Mouse (Mus musculus): ENCODE data around the gene Pnpla1. TPM values are rescaled to one million over a fixed set of nuclear protein-coding genes. Genes with fewer than 3 reads are reported as not detected.
A peak's percentile ranks its signal among the peaks of the same experiment; 100 is the strongest.
"Not testable (repeated sequence)": the region's sequence is repeated elsewhere in the genome, so short reads cannot be mapped to it uniquely, and the experiment has no call there.

Pnpla1 gene
- polyA plus RNA-seq, 1 experiment from 2014 or later = 0.08 TPM

DNA sequence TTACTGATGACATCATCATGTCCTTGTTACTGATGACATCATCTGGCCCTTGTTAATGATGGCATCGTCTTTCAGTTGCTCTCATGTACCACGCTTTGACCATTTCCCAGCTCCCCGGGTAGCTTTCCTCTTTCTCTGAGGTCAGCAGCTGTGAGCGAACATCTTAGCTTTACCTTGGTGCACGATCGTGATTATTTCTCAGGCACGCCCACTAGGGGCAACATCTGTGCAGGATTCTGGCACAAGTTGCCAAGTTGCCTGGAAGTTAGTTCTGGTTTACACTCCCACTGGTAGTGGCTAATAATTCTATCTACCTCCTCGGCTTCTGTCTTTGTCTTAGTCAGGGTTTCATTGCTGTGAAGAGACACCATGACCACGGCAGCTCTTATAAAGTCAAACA is 26.2 kb upstream of the Pnpla1 start:
- no peaks in the 10 kb centered on the region for H3K9me3 ChIP-seq (replicated peaks; ENCODE audit: control insufficient read depth, low read length)
- 62% methylated on average over 9 of the region's 9 CpGs for WGBS (ENCODE audit: insufficient replicate concordance)
- ATAC-seq (ENCODE audit: low read depth) = no peak
- H3K4me1 ChIP-seq (ENCODE audit: control insufficient read depth, low read depth, low read length) = peaks cover 78% of the 10 kb centered on the region
- H3K4me3 ChIP-seq (ENCODE audit: low read depth, low read length) = no peak overlapping the region
- H3K4me2 ChIP-seq (ENCODE audit: low read depth, low read length) = peak overlapping the region; percentile 50
- peaks cover 88% of the 10 kb centered on the region for H3K36me3 ChIP-seq (ENCODE audit: control insufficient read depth, insufficient read depth)
- no peaks in the 10 kb centered on the region for H3K27me3 ChIP-seq (ENCODE audit: control insufficient read depth, insufficient read depth, low read depth, low read length)
- peak overlapping the region; percentile 49; the same call in 1 of the 2 replicates for H3K9ac ChIP-seq (ENCODE audit: low read depth, low read length)
- peak overlapping the region; percentile 96 for H3K27ac ChIP-seq (ENCODE audit: low read length)

DNA sequence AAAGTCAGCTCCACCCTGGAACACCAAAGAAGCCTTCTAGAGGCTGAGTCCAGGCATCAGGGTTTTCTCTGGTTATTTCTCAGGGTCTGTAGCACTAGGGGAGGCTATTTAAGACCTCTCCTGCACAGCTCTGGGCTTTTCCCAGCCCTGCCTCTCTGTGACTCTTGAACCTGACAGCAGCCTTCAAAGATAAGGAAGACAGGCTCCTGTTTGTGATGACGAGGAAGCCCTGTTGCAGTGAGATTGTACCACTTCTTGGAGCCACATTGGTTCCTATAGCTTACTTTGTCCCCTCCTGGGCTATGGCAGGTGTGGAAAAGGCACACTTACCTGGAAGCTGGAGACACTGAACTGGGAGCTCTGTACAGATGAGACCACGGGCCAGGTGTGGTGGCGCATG is 25.3 kb upstream of the Pnpla1 start:
- no peaks in the 10 kb centered on the region for H3K9me3 ChIP-seq (replicated peaks; ENCODE audit: control insufficient read depth, low read length)
- H3K27ac ChIP-seq (ENCODE audit: low read length) = peak overlapping the region; percentile 96
- peak overlapping the region; percentile 6 for H3K4me3 ChIP-seq (ENCODE audit: low read depth, low read length)
- peak; percentile 76 for ATAC-seq (ENCODE audit: low read depth)
- 46% methylated on average over 3 of the region's 3 CpGs for WGBS (ENCODE audit: insufficient replicate concordance)
- peak overlapping the region; percentile 50 for H3K4me2 ChIP-seq (ENCODE audit: low read depth, low read length)
- peaks cover 78% of the 10 kb centered on the region for H3K4me1 ChIP-seq (ENCODE audit: control insufficient read depth, low read depth, low read length)
- H3K27me3 ChIP-seq (ENCODE audit: control insufficient read depth, insufficient read depth, low read depth, low read length) = no peaks in the 10 kb centered on the region
- H3K36me3 ChIP-seq (ENCODE audit: control insufficient read depth, insufficient read depth) = peaks cover 94% of the 10 kb centered on the region
- H3K9ac ChIP-seq (ENCODE audit: low read depth, low read length) = peak overlapping the region; percentile 49

DNA sequence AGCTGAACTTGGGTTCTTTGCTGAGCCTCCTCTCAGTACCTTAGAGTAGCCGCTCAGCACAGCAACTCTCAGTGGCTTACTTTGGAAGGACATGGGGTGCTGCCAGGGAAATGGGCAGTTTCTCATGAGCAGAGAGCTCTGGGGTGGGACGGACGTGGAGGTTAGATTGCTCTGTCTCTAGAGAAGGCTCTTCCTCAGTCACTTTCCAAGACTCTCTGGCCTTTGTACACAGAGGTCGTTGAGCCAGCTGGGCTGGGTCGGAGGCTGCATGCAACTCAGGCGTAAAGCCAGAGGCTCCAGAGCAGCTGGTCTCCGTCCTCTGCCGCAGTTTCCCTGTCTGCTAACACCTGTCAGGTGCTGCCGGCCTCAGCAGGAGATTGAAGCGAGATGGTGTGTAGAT is 23.5 kb upstream of the Pnpla1 start:
- ATAC-seq (ENCODE audit: low read depth) = no peak
- Histone ChIP-seq H3K36me3 (ENCODE audit: control insufficient read depth, insufficient read depth) (peaks cover 94% of the 10 kb centered on the region), H3K4me1 (ENCODE audit: control insufficient read depth, low read depth, low read length) (peaks cover 63% of the 10 kb centered on the region)

DNA sequence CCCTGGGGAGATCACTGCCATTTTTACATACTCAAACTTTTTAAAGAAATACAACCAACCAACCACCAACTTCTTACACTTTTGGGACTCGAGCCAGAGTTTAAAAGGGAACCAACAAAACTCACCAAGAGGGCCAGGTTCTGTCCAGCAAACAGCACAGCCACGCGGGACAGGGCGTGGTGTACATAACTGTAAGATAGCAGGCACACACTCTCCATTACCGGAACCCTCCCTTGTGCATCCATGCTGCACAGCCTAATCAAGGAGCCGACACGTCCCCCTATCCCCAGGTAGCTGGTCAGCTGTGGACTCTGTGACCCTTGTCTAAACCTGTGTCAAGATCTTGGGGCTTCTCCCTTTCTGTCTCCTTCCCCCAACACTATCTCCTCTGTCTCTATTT is 20.4 kb upstream of the Pnpla1 start:
- H3K27ac ChIP-seq (ENCODE audit: low read length) = peak overlapping the region; percentile 25; the same call in 1 of the 2 replicates
- ATAC-seq (ENCODE audit: low read depth) = peak; percentile 42; the same call in 1 of the 2 replicates
- no peak overlapping the region for H3K4me2 ChIP-seq (ENCODE audit: low read depth, low read length)
- H3K4me3 ChIP-seq (ENCODE audit: low read depth, low read length) = no peak overlapping the region
- H3K36me3 ChIP-seq (ENCODE audit: control insufficient read depth, insufficient read depth) = peaks cover 65% of the 10 kb centered on the region
- no peaks in the 10 kb centered on the region for H3K9me3 ChIP-seq (replicated peaks; ENCODE audit: control insufficient read depth, low read length)
- WGBS (ENCODE audit: insufficient replicate concordance) = 51% methylated on average over 7 of the region's 7 CpGs
- H3K4me1 ChIP-seq (ENCODE audit: control insufficient read depth, low read depth, low read length) = peaks cover 31% of the 10 kb centered on the region
- H3K9ac ChIP-seq (ENCODE audit: low read depth, low read length) = no peak overlapping the region
- H3K27me3 ChIP-seq (ENCODE audit: control insufficient read depth, insufficient read depth, low read depth, low read length) = no peaks in the 10 kb centered on the region

More for the DNA sequence above, 23.5 kb upstream of the Pnpla1 start:
- no peak overlapping the region for H3K27ac ChIP-seq (ENCODE audit: low read length)
- no peaks in the 10 kb centered on the region for H3K27me3 ChIP-seq (ENCODE audit: control insufficient read depth, insufficient read depth, low read depth, low read length)
- H3K9ac ChIP-seq (ENCODE audit: low read depth, low read length) = no peak overlapping the region
- no peak overlapping the region for H3K4me3 ChIP-seq (ENCODE audit: low read depth, low read length)
- 83% methylated on average over 10 of the region's 10 CpGs for whole genome bisulfite sequencing (ENCODE audit: insufficient replicate concordance)
- no peak overlapping the region for H3K4me2 ChIP-seq (ENCODE audit: low read depth, low read length)
- H3K9me3 ChIP-seq (replicated peaks; ENCODE audit: control insufficient read depth, low read length) = no peaks in the 10 kb centered on the region

DNA sequence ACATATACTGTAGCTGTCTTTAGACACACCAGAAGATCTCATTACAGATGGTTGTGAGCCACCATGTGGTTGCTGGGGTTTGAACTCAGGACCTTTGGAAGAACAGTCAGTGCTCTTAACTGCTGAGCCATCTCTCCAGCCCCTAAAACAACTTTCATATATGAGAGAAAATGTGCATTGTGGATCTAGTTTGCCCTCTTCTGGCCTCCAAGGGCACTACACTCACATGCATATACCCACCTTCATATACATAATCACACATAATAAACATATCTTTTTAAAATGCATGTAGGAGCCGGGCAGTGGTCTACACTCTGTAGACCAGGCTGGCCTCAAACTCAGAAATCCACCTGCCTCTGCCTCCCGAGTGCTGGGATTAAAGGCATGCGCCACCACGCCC is 16.3 kb upstream of the Pnpla1 start:
- WGBS (ENCODE audit: insufficient replicate concordance) = 91% methylated on average over 4 of the region's 4 CpGs
- peaks cover 27% of the 10 kb centered on the region for H3K36me3 ChIP-seq (ENCODE audit: control insufficient read depth, insufficient read depth)
- H3K4me1 ChIP-seq (ENCODE audit: control insufficient read depth, low read depth, low read length) = peaks cover 14% of the 10 kb centered on the region
- not testable (repeated sequence) for H3K27ac ChIP-seq (ENCODE audit: low read length); H3K4me3 ChIP-seq (ENCODE audit: low read depth, low read length); ATAC-seq (ENCODE audit: low read depth); H3K27me3 ChIP-seq (ENCODE audit: control insufficient read depth, insufficient read depth, low read depth, low read length); H3K9me3 ChIP-seq (replicated peaks; ENCODE audit: control insufficient read depth, low read length); H3K9ac ChIP-seq (ENCODE audit: low read depth, low read length); H3K4me2 ChIP-seq (ENCODE audit: low read depth, low read length)

DNA sequence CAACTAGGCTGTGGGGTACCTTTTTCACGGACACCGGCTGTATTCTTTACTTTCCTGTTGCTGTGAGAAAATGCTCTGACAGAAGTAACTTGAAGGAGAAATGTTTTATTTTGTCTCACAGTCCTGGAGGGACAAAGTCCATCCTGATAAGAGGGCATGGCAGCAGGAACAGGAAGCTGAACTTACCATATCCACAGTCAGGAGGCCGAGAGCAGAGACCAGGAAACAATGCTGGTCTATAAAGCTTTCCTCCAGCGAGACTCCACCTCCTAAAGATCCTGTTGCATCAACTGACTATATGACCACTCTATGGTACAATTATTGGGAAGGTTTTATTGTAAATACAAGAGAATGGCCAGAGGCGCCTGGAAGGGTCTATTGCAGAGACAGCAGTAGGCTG is 14.5 kb upstream of the Pnpla1 start:
- Histone ChIP-seq H3K4me1 (ENCODE audit: control insufficient read depth, low read depth, low read length) (peaks cover 8% of the 10 kb centered on the region), H3K9ac (ENCODE audit: low read depth, low read length) (no peak overlapping the region), H3K4me3 (ENCODE audit: low read depth, low read length) (no peak overlapping the region), H3K4me2 (ENCODE audit: low read depth, low read length) (no peak overlapping the region), H3K27me3 (ENCODE audit: control insufficient read depth, insufficient read depth, low read depth, low read length) (no peaks in the 10 kb centered on the region), H3K27ac (ENCODE audit: low read length) (no peak overlapping the region), H3K9me3 (replicated peaks; ENCODE audit: control insufficient read depth, low read length) (no peaks in the 10 kb centered on the region), H3K36me3 (ENCODE audit: control insufficient read depth, insufficient read depth) (peaks cover 10% of the 10 kb centered on the region)
- ATAC-seq (ENCODE audit: low read depth) = no peak
- 68% methylated on average over 5 of the region's 5 CpGs for WGBS (ENCODE audit: insufficient replicate concordance)

DNA sequence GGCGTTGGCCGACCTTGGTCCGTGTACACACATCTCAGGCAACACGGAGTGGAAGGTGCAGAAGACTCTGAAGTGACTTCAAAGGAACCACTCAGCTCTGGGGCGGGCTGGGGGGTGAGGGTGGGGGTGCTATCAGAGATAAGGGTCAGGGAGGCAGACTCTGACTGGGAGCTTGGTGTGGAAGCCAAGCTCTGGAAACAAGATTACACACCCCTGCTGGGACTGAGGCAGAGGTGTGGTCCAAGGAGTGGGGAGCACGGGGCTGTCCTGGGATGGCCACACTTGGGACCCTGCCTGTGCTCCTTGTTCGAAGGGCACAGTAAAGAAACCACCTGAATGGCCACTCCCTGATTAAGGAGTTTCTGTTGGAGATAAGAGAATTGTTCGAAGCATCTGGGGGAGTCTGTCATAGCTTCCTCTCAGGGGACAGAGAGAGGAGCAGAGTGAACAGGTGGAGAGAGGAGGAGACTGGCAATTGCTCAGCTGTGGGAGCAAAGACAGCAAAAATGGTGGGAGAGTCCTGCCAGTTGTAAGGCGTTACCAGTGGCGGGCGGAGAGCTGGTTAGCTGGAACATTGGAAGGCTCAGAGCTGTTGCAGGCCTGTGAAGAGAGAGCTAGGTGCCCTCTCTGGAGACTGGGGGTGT is 11.1 kb upstream of the Pnpla1 start:
- Histone ChIP-seq H3K4me3 (ENCODE audit: low read depth, low read length) (no peak overlapping the region), H3K4me2 (ENCODE audit: low read depth, low read length) (no peak overlapping the region), H3K9ac (ENCODE audit: low read depth, low read length) (peak overlapping the region; percentile 24; the same call in 1 of the 2 replicates), H3K27me3 (ENCODE audit: control insufficient read depth, insufficient read depth, low read depth, low read length) (no peaks in the 10 kb centered on the region), H3K36me3 (ENCODE audit: control insufficient read depth, insufficient read depth) (no peaks in the 10 kb centered on the region), H3K4me1 (ENCODE audit: control insufficient read depth, low read depth, low read length) (peaks cover 8% of the 10 kb centered on the region), H3K9me3 (replicated peaks; ENCODE audit: control insufficient read depth, low read length) (no peaks in the 10 kb centered on the region), H3K27ac (ENCODE audit: low read length) (no peak overlapping the region)
- 19% methylated on average over 11 of the region's 11 CpGs for WGBS (ENCODE audit: insufficient replicate concordance)
- peak; percentile 72 for ATAC-seq (ENCODE audit: low read depth)

DNA sequence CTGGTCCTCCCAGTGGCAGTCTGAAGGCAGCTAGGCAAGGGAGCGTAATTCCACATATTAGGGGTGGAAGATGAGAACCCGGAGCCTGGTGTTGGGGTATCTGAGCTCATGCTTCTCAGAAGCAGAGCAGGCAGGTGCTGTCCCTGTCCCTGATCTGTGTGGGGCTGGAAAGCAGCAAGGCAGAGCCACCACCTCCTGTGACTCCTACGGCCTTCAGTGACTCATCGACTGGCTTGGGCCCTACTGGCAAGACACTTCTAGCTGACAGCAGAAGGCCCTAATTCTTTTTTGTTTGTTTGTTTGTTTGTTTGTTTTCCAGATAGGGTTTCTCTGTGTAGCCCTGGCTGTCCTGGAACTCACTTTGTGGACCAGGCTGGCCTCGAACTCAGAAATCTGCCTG is 7.7 kb upstream of the Pnpla1 start:
- WGBS (ENCODE audit: insufficient replicate concordance) = 77% methylated on average over 5 of the region's 5 CpGs

DNA sequence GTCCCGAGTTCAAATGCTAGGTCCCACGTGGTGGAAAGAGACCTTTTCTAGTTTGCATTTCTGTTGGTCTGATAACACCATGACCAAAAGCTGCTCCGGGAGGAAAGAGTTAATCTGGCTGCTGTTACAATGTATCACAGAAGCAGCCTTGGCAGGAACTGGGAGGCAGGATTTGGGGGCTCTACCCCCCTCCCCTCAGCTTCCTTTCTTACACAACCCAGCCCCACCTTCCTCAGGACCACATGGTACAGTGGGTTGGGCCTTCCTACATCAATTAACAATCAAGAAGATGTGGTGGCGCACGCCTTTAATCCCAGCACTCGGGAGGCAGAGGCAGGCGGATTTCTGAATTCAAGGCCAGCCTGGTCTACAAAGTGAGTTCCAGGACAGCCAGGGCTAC is 3.8 kb upstream of the Pnpla1 start:
- Histone ChIP-seq H3K4me2 (ENCODE audit: low read depth, low read length) (no peak overlapping the region), H3K36me3 (ENCODE audit: control insufficient read depth, insufficient read depth) (no peaks in the 10 kb centered on the region), H3K9me3 (replicated peaks; ENCODE audit: control insufficient read depth, low read length) (no peaks in the 10 kb centered on the region), H3K9ac (ENCODE audit: low read depth, low read length) (no peak overlapping the region), H3K4me3 (ENCODE audit: low read depth, low read length) (no peak overlapping the region), H3K4me1 (ENCODE audit: control insufficient read depth, low read depth, low read length) (no peaks in the 10 kb centered on the region), H3K27ac (ENCODE audit: low read length) (no peak overlapping the region), H3K27me3 (ENCODE audit: control insufficient read depth, insufficient read depth, low read depth, low read length) (no peaks in the 10 kb centered on the region)
- WGBS (ENCODE audit: insufficient replicate concordance) = 57% methylated on average over 7 of the region's 7 CpGs
- ATAC-seq (ENCODE audit: low read depth) = no peak

More for the DNA sequence above, 7.7 kb upstream of the Pnpla1 start:
- H3K36me3 ChIP-seq (ENCODE audit: control insufficient read depth, insufficient read depth) = no peaks in the 10 kb centered on the region
- no peak overlapping the region for H3K9ac ChIP-seq (ENCODE audit: low read depth, low read length)
- H3K4me1 ChIP-seq (ENCODE audit: control insufficient read depth, low read depth, low read length) = peaks cover 8% of the 10 kb centered on the region
- no peak for ATAC-seq (ENCODE audit: low read depth)
- no peaks in the 10 kb centered on the region for H3K27me3 ChIP-seq (ENCODE audit: control insufficient read depth, insufficient read depth, low read depth, low read length)
- H3K4me3 ChIP-seq (ENCODE audit: low read depth, low read length) = no peak overlapping the region
- no peak overlapping the region for H3K27ac ChIP-seq (ENCODE audit: low read length)
- H3K4me2 ChIP-seq (ENCODE audit: low read depth, low read length) = no peak overlapping the region
- H3K9me3 ChIP-seq (replicated peaks; ENCODE audit: control insufficient read depth, low read length) = no peaks in the 10 kb centered on the region
